Mouse (Mus musculus) forebrain, embryonic 11.5 days (tissue): ENCODE data around the gene Epb41. TPM values are rescaled to one million over a fixed set of nuclear protein-coding genes. Genes with fewer than 3 reads are reported as not detected.

ENCODE experiments used
- ATAC-seq: fragments of 200-750 bp; cut with Nextera tagmentation; replicated peaks from 2 replicates; pipeline ENCODE4 v1.8.0; 2017; ENCODE audit warnings: moderate TSS enrichment; ENCODE audit not compliant: low FRiP score
- DNase-seq: peaks from one replicate; pipeline ENCODE4 v3.0.0-alpha.2; 2017; ENCODE audit warnings: low spot score
- H3K27ac ChIP-seq: fragments of 300-500 bp; sonication (generic); 2 replicates; pipeline ENCODE4 v1.5.1; 2014; ENCODE audit warnings: low read depth, low read length
- H3K27me3 ChIP-seq: fragments of 300-500 bp; sonication (generic); 2 replicates; pipeline ENCODE4 v1.6.1; 2014; ENCODE audit warnings: mild to moderate bottlenecking, low read length, mixed read lengths; ENCODE audit not compliant: control insufficient read depth, insufficient read depth
- H3K36me3 ChIP-seq: fragments of 300-500 bp; sonication (generic); 2 replicates; pipeline ENCODE4 v1.6.1; 2014; ENCODE audit warnings: mild to moderate bottlenecking, low read length, moderate library complexity, mixed read lengths; ENCODE audit not compliant: control insufficient read depth, insufficient read depth
- H3K4me1 ChIP-seq: fragments of 300-500 bp; sonication (generic); replicated peaks from 2 replicates; pipeline ENCODE4 v1.6.1; 2014; ENCODE audit warnings: low read length, mixed read lengths; ENCODE audit not compliant: control insufficient read depth, insufficient read depth
- H3K4me2 ChIP-seq: fragments of 300-500 bp; sonication (generic); 2 replicates; pipeline ENCODE4 v1.6.1; 2014; ENCODE audit warnings: low read depth, mild to moderate bottlenecking, low read length, moderate library complexity, mixed read lengths; ENCODE audit not compliant: severe bottlenecking
- H3K4me3 ChIP-seq: fragments of 300-500 bp; sonication (generic); 2 replicates; pipeline ENCODE4 v1.5.1; 2014; ENCODE audit warnings: low read depth, low read length
- H3K9ac ChIP-seq: fragments of 300-500 bp; sonication (generic); 2 replicates; pipeline ENCODE4 v1.6.1; 2014; ENCODE audit warnings: low read length
- H3K9me3 ChIP-seq: fragments of 300-500 bp; sonication (generic); 2 replicates; pipeline ENCODE4 v1.6.1; 2016; ENCODE audit warnings: low read length, mixed read lengths; ENCODE audit not compliant: control insufficient read depth
- WGBS: fragments of 180-500 bp; shearing (Covaris S2); extraction: QIAGEN DNeasy Blood & Tissue Kit; methylation state at CpG from one replicate; pipeline ENCODE4 v1.1.7; 2014; 5-methylcytosine and 5-hydroxymethylcytosine counted together
- polyA plus RNA-seq: library from polyadenylated mRNA; unstranded; fragments of >200 nt; fragmentation: Nextera tagmentation; extraction: Ambion mirVana; gene quantifications from 2 replicates; pipeline ENCODE4 v1.2.1, GENCODE M21; 2014

Epb41 gene
- polyA plus RNA-seq, 1 experiment from 2014 or later = 145 TPM

- peaks cover 7% of the 10 kb centered on the region; the same call in 1 of the 2 replicates for H3K4me1 ChIP-seq
Observed at GRCm38 (mm10) chr4:132022639-132023038, 52.5 kb downstream of the Epb41 start.

DNA sequence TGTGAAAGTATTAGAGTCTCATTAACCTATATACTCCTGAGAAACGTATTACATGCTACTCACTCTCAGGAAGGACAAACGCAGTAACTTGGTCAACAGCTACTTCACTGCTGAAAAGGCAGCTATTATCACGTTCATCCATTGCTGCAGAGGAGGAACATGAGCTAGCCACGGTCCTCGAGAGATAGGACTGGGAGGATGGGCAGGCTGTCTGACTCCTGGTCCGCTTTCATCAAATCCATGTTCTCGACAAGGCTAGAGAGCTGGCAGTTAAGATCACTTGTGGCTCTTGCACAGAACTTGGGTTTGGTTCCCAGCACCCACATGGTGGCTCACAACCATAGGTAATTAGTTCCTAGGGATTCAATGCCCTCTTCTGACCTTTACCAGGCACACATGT, 53.2 kb downstream of the Epb41 start:
- WGBS = 96% methylated on average over 7 of the region's 7 CpGs
- Histone ChIP-seq H3K27ac (no peak overlapping the region), H3K4me2 (no peak overlapping the region), H3K36me3 (no peaks in the 10 kb centered on the region), H3K9me3 (no peaks in the 10 kb centered on the region), H3K4me3 (no peak overlapping the region), H3K27me3 (peaks cover 2% of the 10 kb centered on the region; the same call in 1 of the 2 replicates), H3K4me1 (peaks cover 7% of the 10 kb centered on the region; the same call in 1 of the 2 replicates), H3K9ac (no peak overlapping the region)
- ATAC-seq (no peak), DNase-seq (no peak)

More at GRCm38 (mm10) chr4:132022639-132023038, 52.5 kb downstream of the Epb41 start:
- ATAC-seq (no peak), DNase-seq (no peak)
- Histone ChIP-seq H3K4me2 (no peak overlapping the region), H3K9me3 (no peaks in the 10 kb centered on the region), H3K27ac (no peak overlapping the region), H3K27me3 (peaks cover 2% of the 10 kb centered on the region; the same call in 1 of the 2 replicates), H3K4me3 (no peak overlapping the region), H3K9ac (no peak overlapping the region), H3K36me3 (no peaks in the 10 kb centered on the region)
- 96% methylated on average over 4 of the region's 4 CpGs for WGBS

GRCm38 (mm10) chr4:132018547-132018946, 56.6 kb downstream of the Epb41 start:
- H3K27me3 ChIP-seq = no peaks in the 10 kb centered on the region
- H3K9me3 ChIP-seq = no peaks in the 10 kb centered on the region
- H3K4me1 ChIP-seq = peaks cover 4% of the 10 kb centered on the region; the same call in 1 of the 2 replicates
- ATAC-seq = no peak
- 15% methylated on average over 4 of the region's 4 CpGs for WGBS
- no peak overlapping the region for H3K27ac ChIP-seq
- H3K36me3 ChIP-seq = no peaks in the 10 kb centered on the region
- DNase-seq = no peak
- H3K9ac ChIP-seq = no peak overlapping the region
- H3K4me2 ChIP-seq = no peak overlapping the region
- no peak overlapping the region for H3K4me3 ChIP-seq

DNA sequence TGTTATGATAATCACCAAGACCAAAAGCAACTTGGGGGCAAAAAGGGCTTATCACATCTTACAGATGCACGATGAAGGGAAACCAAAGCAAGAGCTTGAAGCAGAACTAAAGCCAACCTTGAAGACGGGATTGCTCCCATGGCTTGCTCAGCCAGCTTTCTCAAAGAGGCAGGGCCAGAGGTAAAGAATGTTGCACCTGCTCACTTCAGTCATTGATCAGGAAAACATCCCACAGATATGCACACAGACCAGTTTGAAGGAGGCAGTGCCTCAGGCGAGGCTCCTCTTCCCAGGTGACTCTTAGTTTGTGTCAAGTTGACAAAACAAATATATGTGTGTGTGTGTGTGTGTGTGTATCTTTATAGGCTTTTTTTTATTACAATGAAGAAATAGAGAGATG, 59.7 kb downstream of the Epb41 start:
- H3K4me1 ChIP-seq = peaks cover 4% of the 10 kb centered on the region; the same call in 1 of the 2 replicates
- DNase-seq = no peak
- H3K27ac ChIP-seq = no peak overlapping the region
- no peak overlapping the region for H3K9ac ChIP-seq
- 77% methylated on average over 3 of the region's 3 CpGs for WGBS
- no peak overlapping the region for H3K4me3 ChIP-seq
- ATAC-seq = no peak
- no peaks in the 10 kb centered on the region for H3K27me3 ChIP-seq
- no peaks in the 10 kb centered on the region for H3K9me3 ChIP-seq
- H3K4me2 ChIP-seq = no peak overlapping the region
- no peaks in the 10 kb centered on the region for H3K36me3 ChIP-seq

DNA sequence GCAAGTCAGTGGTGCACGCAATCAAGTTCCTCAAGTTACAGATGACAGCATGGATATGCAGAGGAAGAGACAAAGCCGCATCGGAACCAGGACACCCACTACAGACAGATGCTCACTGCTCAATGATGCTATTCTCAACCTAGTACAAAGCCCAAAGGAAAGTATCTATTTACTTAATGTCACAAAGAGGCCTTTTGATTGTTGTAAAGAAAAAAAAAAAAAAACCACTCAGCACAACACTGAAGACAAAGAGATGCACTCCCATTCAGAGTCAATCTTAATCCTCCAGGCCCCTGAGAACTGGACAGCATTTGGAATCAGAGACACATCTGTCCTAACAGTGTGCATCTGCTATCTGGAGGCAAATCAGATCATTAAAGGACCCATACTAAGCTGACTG, 63.5 kb downstream of the Epb41 start:
- Histone ChIP-seq H3K36me3 (no peaks in the 10 kb centered on the region), H3K4me2 (no peak overlapping the region), H3K4me3 (no peak overlapping the region), H3K9ac (no peak overlapping the region), H3K4me1 (no peaks in the 10 kb centered on the region), H3K9me3 (no peaks in the 10 kb centered on the region), H3K27ac (no peak overlapping the region), H3K27me3 (no peaks in the 10 kb centered on the region)
- 67% methylated on average over 3 of the region's 3 CpGs for WGBS
- ATAC-seq (no peak), DNase-seq (no peak)

DNA sequence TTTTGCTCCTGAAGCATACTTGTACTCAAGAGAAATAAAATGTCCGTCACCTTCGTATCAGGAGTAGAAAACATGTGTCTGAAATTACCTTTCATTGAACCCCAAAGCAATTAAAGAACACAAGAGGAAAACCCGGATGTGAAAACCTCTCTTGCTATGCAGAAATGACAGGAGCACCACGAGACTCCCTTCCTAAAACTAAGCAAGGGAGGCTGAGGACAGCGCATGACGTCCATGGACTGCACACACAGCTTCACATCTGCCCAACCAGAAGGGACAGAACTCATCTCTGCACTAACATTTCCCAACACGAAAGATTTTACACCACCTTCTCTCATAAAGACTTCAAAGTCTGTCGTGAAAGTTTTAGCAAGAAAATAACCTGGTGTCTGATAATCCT, 64.7 kb downstream of the Epb41 start:
- Histone ChIP-seq H3K4me2 (no peak overlapping the region), H3K4me1 (no peaks in the 10 kb centered on the region), H3K36me3 (no peaks in the 10 kb centered on the region), H3K27me3 (no peaks in the 10 kb centered on the region), H3K27ac (no peak overlapping the region), H3K9ac (no peak overlapping the region), H3K9me3 (no peaks in the 10 kb centered on the region), H3K4me3 (no peak overlapping the region)
- DNase-seq (no peak), ATAC-seq (no peak)
- 92% methylated on average over 8 of the region's 8 CpGs for WGBS

DNA sequence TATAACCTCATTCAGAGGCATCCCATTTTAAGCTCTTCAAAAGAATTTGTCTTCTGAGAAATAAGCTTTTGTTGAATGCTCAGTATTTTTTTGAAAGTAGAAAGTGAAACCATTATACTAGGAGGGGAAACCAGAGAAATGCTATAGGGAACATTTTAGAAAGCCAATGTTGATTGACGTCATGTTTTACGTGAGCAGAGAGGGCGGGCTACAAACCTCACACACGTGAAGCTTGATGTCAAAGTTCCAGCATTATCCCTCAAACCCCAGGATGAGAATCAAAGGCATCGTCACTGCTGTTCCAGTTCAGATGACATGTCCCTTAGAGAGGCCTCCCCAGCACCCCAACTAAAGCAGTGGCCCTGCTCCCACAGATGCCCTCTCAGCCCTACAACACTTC, 66.9 kb downstream of the Epb41 start:
- Histone ChIP-seq H3K9ac (no peak overlapping the region), H3K4me1 (no peaks in the 10 kb centered on the region), H3K4me3 (no peak overlapping the region), H3K36me3 (no peaks in the 10 kb centered on the region; the same call in 1 of the 2 replicates), H3K9me3 (no peaks in the 10 kb centered on the region), H3K4me2 (no peak overlapping the region), H3K27me3 (no peaks in the 10 kb centered on the region), H3K27ac (no peak overlapping the region)
- 85% methylated on average over 5 of the region's 5 CpGs for WGBS
- no peak for ATAC-seq
- no peak for DNase-seq

GRCm38 (mm10) chr4:132007123-132007522, 68.0 kb downstream of the Epb41 start:
- Histone ChIP-seq H3K27ac (no peak overlapping the region), H3K4me1 (no peaks in the 10 kb centered on the region), H3K9me3 (no peaks in the 10 kb centered on the region), H3K36me3 (no peaks in the 10 kb centered on the region; the same call in 1 of the 2 replicates), H3K4me3 (no peak overlapping the region), H3K4me2 (no peak overlapping the region), H3K9ac (no peak overlapping the region), H3K27me3 (no peaks in the 10 kb centered on the region)
- 91% methylated on average over 7 of the region's 7 CpGs for WGBS
- DNase-seq = no peak
- no peak for ATAC-seq

DNA sequence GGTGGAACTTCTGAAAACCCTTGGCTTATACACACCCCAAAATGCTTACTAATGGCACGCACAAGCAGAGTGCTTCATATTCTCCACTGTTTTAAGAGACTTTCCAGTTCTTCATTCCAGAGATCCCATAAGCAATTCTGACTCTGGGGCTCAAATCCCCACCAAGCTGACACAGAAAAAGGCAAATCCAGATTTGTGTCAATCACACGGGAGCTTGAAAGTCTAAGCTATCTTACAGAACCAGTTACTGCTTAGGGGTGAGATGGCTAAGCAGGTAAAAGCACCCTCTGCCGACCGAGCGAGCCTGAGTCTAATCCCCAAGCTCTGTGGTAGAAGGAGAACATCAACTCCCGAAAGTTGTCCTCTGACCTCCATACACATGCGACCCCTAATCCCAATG, 76.5 kb downstream of the Epb41 start:
- no peaks in the 10 kb centered on the region for H3K4me1 ChIP-seq
- no peaks in the 10 kb centered on the region for H3K9me3 ChIP-seq
- H3K4me3 ChIP-seq = no peak overlapping the region
- WGBS = 87% methylated on average over 7 of the region's 7 CpGs
- H3K4me2 ChIP-seq = no peak overlapping the region
- H3K9ac ChIP-seq = no peak overlapping the region
- H3K36me3 ChIP-seq = peaks cover 6% of the 10 kb centered on the region
- no peak for DNase-seq
- H3K27ac ChIP-seq = no peak overlapping the region
- no peaks in the 10 kb centered on the region for H3K27me3 ChIP-seq
- no peak for ATAC-seq
